Mouse (Mus musculus) CH12.LX (cell line): ENCODE data around the gene Susd3. TPM values are rescaled to one million over a fixed set of nuclear protein-coding genes. Genes with fewer than 3 reads are reported as not detected.
A peak's percentile ranks its signal among the peaks of the same experiment; 100 is the strongest.

ENCODE experiments used
- DNase-seq: peaks from one replicate; pipeline ENCODE4 v3.0.0-alpha.2; 2013; ENCODE audit errors: extremely low read depth
- H3K27ac ChIP-seq: 2 replicates; pipeline ENCODE4 v1.5.1; 2012; ENCODE audit warnings: low read depth, mild to moderate bottlenecking, control low read depth, moderate library complexity; ENCODE audit not compliant: insufficient read depth
- H3K27me3 ChIP-seq: replicated peaks from 2 replicates; pipeline ENCODE3; 2012; ENCODE audit warnings: inconsistent platforms
- H3K36me3 ChIP-seq, 2 experiments: replicated peaks in 1 of 2; 2 replicates each; pipeline versions ENCODE3 to v1.6.1; 2012; ENCODE audit warnings: inconsistent platforms in 1 of 2, low read length in 1 of 2, mild to moderate bottlenecking in 1 of 2, mixed read lengths in 1 of 2, moderate library complexity in 1 of 2; ENCODE audit not compliant: control insufficient read depth in 1 of 2, insufficient read depth in 1 of 2
- H3K4me1 ChIP-seq, 2 experiments: 2 replicates each; pipeline ENCODE4 v1.6.1; 2012; ENCODE audit warnings: inconsistent platforms in 1 of 2, moderate library complexity in 1 of 2; ENCODE audit not compliant: insufficient read depth in 2 of 2, control insufficient read depth in 1 of 2
- H3K4me2 ChIP-seq: 2 replicates; pipeline ENCODE4 v1.6.1; 2012; ENCODE audit warnings: low read depth, mild to moderate bottlenecking, control low read depth; ENCODE audit not compliant: poor library complexity, insufficient read depth, severe bottlenecking
- H3K4me3 ChIP-seq, 3 experiments: fragments of 150-350 bp in 1 of 3; sonication (generic) in 1 of 3; replicated peaks in 1 of 3; 2 replicates each; pipeline versions ENCODE3 to v1.5.1; 2011 to 2012; ENCODE audit warnings: low read depth in 2 of 3, low read length in 2 of 3, mild to moderate bottlenecking in 2 of 3, moderate library complexity in 2 of 3, control low read depth in 1 of 3, improper control_type of control experiment in 1 of 3, inconsistent platforms in 1 of 3, mixed read lengths in 1 of 3; ENCODE audit not compliant: poor library complexity in 1 of 3
- H3K79me2 ChIP-seq: replicated peaks from 2 replicates; pipeline ENCODE4 v1.6.1; 2012; ENCODE audit warnings: mild to moderate bottlenecking, moderate library complexity; ENCODE audit not compliant: control insufficient read depth, poor library complexity, insufficient read depth, severe bottlenecking; ENCODE audit errors: extremely low read depth
- H3K9ac ChIP-seq: 2 replicates; pipeline ENCODE4 v1.6.1; 2012; ENCODE audit warnings: low read depth, mild to moderate bottlenecking, control low read depth, moderate library complexity; ENCODE audit not compliant: insufficient read depth
- H3K9me3 ChIP-seq: replicated peaks from 2 replicates; pipeline ENCODE3; 2012; ENCODE audit warnings: low read length, inconsistent platforms, mixed read lengths
- BHLHE40 ChIP-seq: IDR thresholded peaks from 2 replicates; pipeline ENCODE4 v1.6.1; 2011; ENCODE audit warnings: mild to moderate bottlenecking, low read depth, low read length, improper control_type of control experiment
- E2F4 ChIP-seq: IDR thresholded peaks from 2 replicates; pipeline ENCODE4 v1.6.1; 2011; ENCODE audit warnings: low read depth, low read length, improper control_type of control experiment; ENCODE audit not compliant: insufficient replicate concordance
- ELF1 ChIP-seq: IDR thresholded peaks from 2 replicates; pipeline ENCODE4 v1.6.1; 2014; ENCODE audit warnings: low read depth, mild to moderate bottlenecking, inconsistent platforms, low read length, improper control_type of control experiment
- EP300 ChIP-seq: IDR thresholded peaks from 2 replicates; pipeline ENCODE4 v1.6.1; 2011; ENCODE audit warnings: low read length, improper control_type of control experiment
- ETS1 ChIP-seq: conservative IDR thresholded peaks from 2 replicates; pipeline ENCODE4 v1.6.1; 2012; ENCODE audit warnings: low read depth, mild to moderate bottlenecking, inconsistent platforms, low read length, improper control_type of control experiment, moderate library complexity
- GABPA ChIP-seq: IDR thresholded peaks from 2 replicates; pipeline ENCODE4 v1.6.1; 2012; ENCODE audit warnings: low read depth, low read length, improper control_type of control experiment, inconsistent platforms; ENCODE audit not compliant: insufficient replicate concordance
- HCFC1 ChIP-seq: IDR thresholded peaks from 2 replicates; pipeline ENCODE4 v1.6.1; 2012; ENCODE audit warnings: low read depth, mild to moderate bottlenecking, inconsistent platforms, low read length, improper control_type of control experiment
- IRF4 ChIP-seq: IDR thresholded peaks from 2 replicates; pipeline ENCODE4 v1.6.1; 2014; ENCODE audit warnings: low read depth, mild to moderate bottlenecking, inconsistent platforms, low read length, improper control_type of control experiment
- JUN ChIP-seq: IDR thresholded peaks from 2 replicates; pipeline ENCODE4 v1.6.1; 2011; ENCODE audit warnings: low read depth, mild to moderate bottlenecking, low read length, improper control_type of control experiment, moderate library complexity; ENCODE audit not compliant: insufficient read depth
- JUND ChIP-seq: conservative IDR thresholded peaks from 2 replicates; pipeline ENCODE4 v1.6.1; 2011; ENCODE audit warnings: low read depth, low read length, improper control_type of control experiment
- KAT2A ChIP-seq: IDR thresholded peaks from 2 replicates; pipeline ENCODE4 v1.6.1; 2012; ENCODE audit warnings: low read length, improper control_type of control experiment, inconsistent platforms; ENCODE audit not compliant: insufficient replicate concordance
- MAX ChIP-seq: IDR thresholded peaks from 2 replicates; pipeline ENCODE4 v1.6.1; 2011; ENCODE audit warnings: low read length, improper control_type of control experiment
- MAZ ChIP-seq: IDR thresholded peaks from 2 replicates; pipeline ENCODE4 v1.6.1; 2012; ENCODE audit warnings: low read depth, mild to moderate bottlenecking, inconsistent platforms, low read length, improper control_type of control experiment, moderate library complexity
- MEF2A ChIP-seq: IDR thresholded peaks from 2 replicates; pipeline ENCODE4 v1.6.1; 2014; ENCODE audit warnings: low read depth, mild to moderate bottlenecking, inconsistent platforms, low read length, improper control_type of control experiment, borderline replicate concordance
- MXI1 ChIP-seq: IDR thresholded peaks from 2 replicates; pipeline ENCODE4 v1.6.1; 2011; ENCODE audit warnings: mild to moderate bottlenecking, low read depth, low read length, improper control_type of control experiment
- MYC ChIP-seq: IDR thresholded peaks from 2 replicates; pipeline ENCODE4 v1.6.1; 2011; ENCODE audit warnings: low read depth, mild to moderate bottlenecking, improper control_type of control experiment, low read length
- NELFE ChIP-seq: IDR thresholded peaks from 2 replicates; pipeline ENCODE4 v1.6.1; 2011; ENCODE audit warnings: low read depth, low read length, improper control_type of control experiment
- NRF1 ChIP-seq: IDR thresholded peaks from 2 replicates; pipeline ENCODE4 v1.6.1; 2014; ENCODE audit warnings: low read depth, mild to moderate bottlenecking, inconsistent platforms, low read length, improper control_type of control experiment, moderate library complexity
- PAX5 ChIP-seq: IDR thresholded peaks from 2 replicates; pipeline ENCODE4 v1.6.1; 2012; ENCODE audit warnings: low read length, inconsistent platforms, mixed read lengths
- POLR2A ChIP-seq: IDR thresholded peaks from 2 replicates; pipeline ENCODE4 v1.6.1; 2011; ENCODE audit warnings: low read depth, mild to moderate bottlenecking, improper control_type of control experiment, low read length
- POLR2AphosphoS2 ChIP-seq: IDR thresholded peaks from 2 replicates; pipeline ENCODE4 v1.6.1; 2011; ENCODE audit warnings: low read depth, low read length, improper control_type of control experiment
- RCOR1 ChIP-seq: conservative IDR thresholded peaks from 2 replicates; pipeline ENCODE4 v1.6.1; 2012; ENCODE audit warnings: low read depth, mild to moderate bottlenecking, inconsistent platforms, low read length, improper control_type of control experiment
- SIN3A ChIP-seq: IDR thresholded peaks from 2 replicates; pipeline ENCODE4 v1.6.1; 2012; ENCODE audit warnings: low read length, improper control_type of control experiment, inconsistent platforms
- TBP ChIP-seq: conservative IDR thresholded peaks from 2 replicates; pipeline ENCODE4 v1.6.1; 2011; ENCODE audit warnings: low read depth, low read length, improper control_type of control experiment
- TCF12 ChIP-seq: IDR thresholded peaks from 2 replicates; pipeline ENCODE4 v1.6.1; 2014; ENCODE audit warnings: low read depth, mild to moderate bottlenecking, inconsistent platforms, low read length, improper control_type of control experiment
- UBTF ChIP-seq: IDR thresholded peaks from 2 replicates; pipeline ENCODE4 v1.6.1; 2012; ENCODE audit warnings: low read depth, mild to moderate bottlenecking, inconsistent platforms, low read length, improper control_type of control experiment, moderate library complexity
- USF1 ChIP-seq: IDR thresholded peaks from 2 replicates; pipeline ENCODE4 v1.6.1; 2014; ENCODE audit warnings: low read depth, mild to moderate bottlenecking, inconsistent platforms, low read length, improper control_type of control experiment
- ZC3H11A ChIP-seq: IDR thresholded peaks from 2 replicates; pipeline ENCODE4 v1.6.1; 2012; ENCODE audit warnings: low read depth, mild to moderate bottlenecking, inconsistent platforms, low read length, improper control_type of control experiment
- ZMIZ1 ChIP-seq: IDR thresholded peaks from 2 replicates; pipeline ENCODE4 v1.6.1; 2012; ENCODE audit warnings: low read depth, mild to moderate bottlenecking, inconsistent platforms, low read length, improper control_type of control experiment
- ZNF384 ChIP-seq: IDR thresholded peaks from 2 replicates; pipeline ENCODE4 v1.6.1; 2012; ENCODE audit warnings: low read depth, low read length, improper control_type of control experiment, inconsistent platforms
- dilution Hi-C: fragments of 300-500 bp; cut with MboI; formaldehyde crosslinking; loops from 2 replicates; pipeline ENCODE4 v1.14.3; 2020; ENCODE audit warnings: low sequenced_read_pairs; ENCODE audit not compliant: extremely low pct_unique_long_range_greater_than_20kb, extremely low pct_ligation_motif_present
- in situ Hi-C: fragments of 300-500 bp; cut with MboI; formaldehyde crosslinking; loops from 3 replicates; pipeline ENCODE4 v1.14.3; 2019; ENCODE audit warnings: low sequenced_read_pairs, low pct_ligation_motif_present, low pct_unique_long_range_greater_than_20kb, mixed read lengths
- polyA plus RNA-seq: library from polyadenylated mRNA; unstranded; fragments of >175 nt; gene quantifications from 2 replicates; pipeline ENCODE4 v1.2.1, GENCODE M21; 2012; ENCODE audit warnings: low read depth; ENCODE audit not compliant: insufficient read length
- total RNA-seq, 2 experiments: library from RNA; depleted of rRNA; stranded (reverse); fragments of 300-350 nt in 1 of 2; fragments of >200 nt in 1 of 2; gene quantifications; 2 replicates each; pipeline ENCODE4 v1.2.3; 2012 to 2014

Gene Susd3
- total and polyA plus RNA-seq, 3 experiments, result 6.0 to 19.0 (median 12.0) TPM

DNA sequence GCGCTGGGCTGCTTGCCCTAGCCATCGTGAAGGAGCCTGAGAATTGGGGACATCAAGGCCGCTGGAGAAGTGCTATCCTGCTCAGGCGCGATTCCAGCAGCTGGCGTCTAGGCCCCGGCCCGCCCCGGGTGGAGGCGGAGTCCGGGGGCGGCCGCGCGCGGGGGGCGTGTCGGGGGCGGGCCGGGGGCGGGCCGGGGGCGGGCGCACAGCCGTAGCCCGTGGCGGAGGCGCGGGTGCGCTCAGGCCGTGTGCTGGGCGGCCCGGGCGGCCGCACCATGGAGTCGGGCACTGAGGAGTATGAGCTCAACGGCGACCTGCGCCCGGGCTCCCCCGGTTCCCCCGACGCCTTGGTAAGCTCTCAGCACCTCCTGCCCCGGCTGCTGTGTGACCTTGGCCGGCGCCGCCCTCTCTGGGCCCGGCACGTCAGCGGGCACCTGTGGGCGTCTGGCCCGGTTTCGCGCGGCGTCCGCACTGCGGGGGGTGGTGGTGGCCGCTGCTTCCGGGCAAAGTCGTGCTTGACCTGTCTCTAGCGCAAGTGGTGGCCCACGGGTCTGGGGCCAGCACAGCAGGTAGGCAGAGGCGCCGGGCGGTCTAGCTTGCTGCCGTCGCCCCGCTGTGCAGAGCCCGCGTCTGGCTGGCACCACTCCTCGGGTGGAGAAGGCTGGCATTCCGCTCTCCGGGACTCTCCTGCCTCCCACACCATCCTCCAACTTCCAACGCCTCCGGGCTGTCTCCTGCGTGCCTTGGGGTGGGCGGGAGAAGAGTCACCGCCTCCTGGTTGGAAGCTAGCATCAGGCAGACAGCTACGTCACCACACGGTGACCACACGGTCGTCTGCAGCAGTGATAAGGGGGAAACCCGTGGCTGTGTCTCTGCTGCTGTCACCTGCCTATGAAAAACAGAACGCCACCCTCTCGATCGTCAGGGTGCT is 61.0 kb downstream of the Susd3 start, which contains the start of gene Ninj1:
TSS of gene Ninj1 (plus strand) at position 198 of the 931 bp plus-strand sequence.
- H3K9me3 ChIP-seq, result peaks cover 6% of the 10 kb centered on the region
- peak within 1 kb of the TSS; percentile 87 for H3K9ac ChIP-seq
- DNase-seq, result peak; percentile 92
- H3K79me2 ChIP-seq, result no peaks in the 10 kb centered on the region
- TF ChIP-seq GABPA (no peak), IRF4 (no peak), EP300 (0 out of 2 replicates have a peak, but pooled peaks have one; percentile 33), MYC (peak; percentile 60; the same call in 1 of the 2 replicates), PAX5 (no peak), ZC3H11A (no peak), HCFC1 (peak; percentile 34), MAX (peak; percentile 54), BHLHE40 (peak; percentile 98), UBTF (0 out of 2 replicates have a peak, but pooled peaks have one; percentile 50), MAZ (no peak), MEF2A (peak; percentile 73; the same call in 1 of the 2 replicates), POLR2AphosphoS2 (no peak), KAT2A (no peak), ELF1 (0 out of 2 replicates have a peak, but pooled peaks have one; percentile 11), JUN (no peak), E2F4 (no peak), MXI1 (peak; percentile 56), TCF12 (peak; percentile 56), ETS1 (peak; percentile 88), USF1 (no peak), ZNF384 (no peak), POLR2A (peak; percentile 85), SIN3A (peak; percentile 67; the same call in 1 of the 2 replicates), NELFE (peak; percentile 69; the same call in 1 of the 2 replicates), RCOR1 (0 out of 2 replicates have a peak, but pooled peaks have one; percentile 30), ZMIZ1 (peak; percentile 86), NRF1 (peak; percentile 46; the same call in 1 of the 2 replicates), TBP (0 out of 2 replicates have a peak, but pooled peaks have one; percentile 18), JUND (no peak)
- H3K4me2 ChIP-seq, result peak within 1 kb of the TSS; percentile 91
- H3K27ac ChIP-seq, result peak within 1 kb of the TSS; percentile 46
- no peaks in the 10 kb centered on the region for H3K27me3 ChIP-seq
- H3K4me3 ChIP-seq, result peak within 1 kb of the TSS; percentile 66 to 85 (median 70)
- in situ Hi-C loops (loop anchor here (25.0 kb wide), 2 partner anchors 325 to 525 kb away; partner anchors contain the start of genes Barx1 and Phf2), dilution Hi-C loops (no loop called here)
- H3K4me1 ChIP-seq, result peaks cover 28 to 54% of the 10 kb centered on the region in 2 experiments
- no peaks in the 10 kb centered on the region for H3K36me3 ChIP-seq
